Mouse (Mus musculus): Measurements from ENCODE around the gene Fetub. TPM values are rescaled to one million over a fixed set of nuclear protein-coding genes. Genes with fewer than 3 reads are reported as not detected.
A peak's percentile ranks its signal among the peaks of the same experiment; 100 is the strongest.

Fetub gene
- under 1 TPM in 1 of 2 experiments, not detected in 1; 0.45 TPM for total RNA-seq (2021)
- long read RNA-seq, experiment 1, result 0 reads
- long read RNA-seq, experiment 2, partial matches to known transcripts, result 0 of 1 reads
- long read RNA-seq, experiment 2, other reads (novel, unspliced or antisense), result 0 of 1 reads

DNA sequence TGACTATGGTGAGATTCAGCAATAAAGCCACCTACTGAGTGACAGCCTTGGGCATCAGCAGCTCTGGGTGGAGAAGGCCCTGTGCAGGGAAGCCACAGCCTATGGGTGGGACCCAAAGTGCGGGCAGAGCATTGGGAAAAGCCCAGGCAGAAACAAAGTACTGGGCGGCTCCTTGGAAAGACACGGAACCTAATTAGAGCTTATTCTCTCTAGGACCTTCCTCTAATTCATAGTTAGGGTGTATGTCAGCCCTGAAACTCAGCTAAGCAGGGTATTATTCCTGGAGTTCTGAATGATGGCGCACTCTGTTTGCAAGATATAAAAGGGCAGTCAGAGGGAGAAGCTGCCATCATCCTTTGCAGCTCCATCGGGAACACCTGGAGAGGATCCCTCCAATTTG is at the start of gene Fetub:
Fetub (plus strand) TSS at position 301 of the 400 bp plus-strand sequence.
- DNase-seq (ENCODE audit: low spot score), result no peak

DNA sequence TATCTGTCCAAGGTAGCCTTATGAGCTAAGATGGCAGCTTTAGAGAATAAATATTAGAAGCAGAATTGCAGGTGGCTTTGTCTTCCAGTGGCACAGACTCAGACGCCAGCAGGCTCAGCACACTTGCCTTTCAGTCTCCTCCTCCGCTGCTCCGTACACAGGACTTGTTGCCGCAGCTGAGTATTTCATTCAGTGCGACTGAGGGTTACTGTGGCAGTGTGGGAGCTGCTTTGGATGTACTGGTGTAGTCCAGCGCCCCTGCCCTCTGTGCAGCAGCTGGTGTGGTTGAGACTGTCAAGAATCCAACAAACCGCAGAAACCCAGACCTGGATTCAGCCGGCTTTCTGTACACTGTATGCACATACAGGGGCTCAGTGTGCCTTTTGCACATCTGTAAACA is 45.7 kb upstream of the Fetub start:
- no peak for DNase-seq (ENCODE audit: low spot score)

DNA sequence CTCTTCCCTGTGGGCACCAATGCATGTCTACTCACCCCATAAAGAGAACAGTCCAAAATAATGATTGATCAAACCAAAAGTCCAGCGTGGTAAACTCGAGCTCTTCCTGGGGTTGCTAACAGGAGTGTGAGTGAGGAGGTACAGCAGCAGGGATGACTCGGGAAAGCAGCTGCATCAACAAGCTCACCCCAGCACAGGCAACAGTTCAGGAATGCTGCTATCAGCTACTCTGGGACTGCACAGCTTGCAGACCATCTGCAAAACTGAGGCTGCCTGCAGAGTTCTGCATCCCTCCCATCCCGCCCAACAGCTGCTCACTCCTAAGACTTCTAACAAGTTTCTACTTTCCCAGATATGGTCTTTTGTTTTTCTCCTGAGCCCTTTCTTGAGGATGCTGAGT is 44.8 kb upstream of the Fetub start:
- no peak for DNase-seq (ENCODE audit: low spot score)

DNA sequence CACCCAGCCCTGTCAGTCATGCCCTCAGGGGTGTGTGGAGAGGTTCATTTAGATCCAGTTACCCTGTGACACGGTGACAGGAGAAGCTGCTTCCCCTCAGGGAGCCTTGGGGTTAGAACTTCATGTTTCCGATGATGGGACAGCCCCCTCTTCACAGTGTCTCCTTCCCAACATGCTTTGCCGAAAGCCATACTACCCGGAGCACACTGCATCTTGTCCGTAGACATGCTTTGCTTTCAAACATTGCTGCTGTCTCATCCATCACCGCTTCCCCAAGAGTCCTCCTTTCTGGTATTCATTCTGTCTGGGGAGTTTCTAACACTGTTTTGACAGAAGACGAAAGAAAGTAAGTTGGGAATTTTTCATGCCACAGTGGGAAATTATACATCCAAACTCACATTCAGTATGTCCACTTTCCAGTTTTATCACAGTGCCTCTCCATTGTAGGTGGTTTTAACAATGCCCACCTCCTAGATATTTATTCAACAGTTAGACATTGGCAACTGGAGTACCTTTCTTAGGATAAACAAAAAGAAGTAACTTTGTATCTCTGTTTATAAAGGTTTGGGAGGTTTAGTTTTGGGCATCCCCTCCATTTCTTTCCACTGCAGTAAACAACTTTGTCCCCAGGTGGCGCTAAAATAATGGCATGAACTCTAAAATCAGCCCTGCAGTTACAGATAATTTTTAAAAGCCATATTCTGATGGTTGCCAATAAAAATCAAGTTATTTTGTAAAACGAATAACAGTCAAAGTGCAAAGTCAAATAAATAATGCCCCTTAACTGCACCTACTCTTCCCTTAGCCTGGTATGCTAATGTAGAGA is 41.7 kb upstream of the Fetub start:
- peak; percentile 6 for DNase-seq (ENCODE audit: low spot score)

DNA sequence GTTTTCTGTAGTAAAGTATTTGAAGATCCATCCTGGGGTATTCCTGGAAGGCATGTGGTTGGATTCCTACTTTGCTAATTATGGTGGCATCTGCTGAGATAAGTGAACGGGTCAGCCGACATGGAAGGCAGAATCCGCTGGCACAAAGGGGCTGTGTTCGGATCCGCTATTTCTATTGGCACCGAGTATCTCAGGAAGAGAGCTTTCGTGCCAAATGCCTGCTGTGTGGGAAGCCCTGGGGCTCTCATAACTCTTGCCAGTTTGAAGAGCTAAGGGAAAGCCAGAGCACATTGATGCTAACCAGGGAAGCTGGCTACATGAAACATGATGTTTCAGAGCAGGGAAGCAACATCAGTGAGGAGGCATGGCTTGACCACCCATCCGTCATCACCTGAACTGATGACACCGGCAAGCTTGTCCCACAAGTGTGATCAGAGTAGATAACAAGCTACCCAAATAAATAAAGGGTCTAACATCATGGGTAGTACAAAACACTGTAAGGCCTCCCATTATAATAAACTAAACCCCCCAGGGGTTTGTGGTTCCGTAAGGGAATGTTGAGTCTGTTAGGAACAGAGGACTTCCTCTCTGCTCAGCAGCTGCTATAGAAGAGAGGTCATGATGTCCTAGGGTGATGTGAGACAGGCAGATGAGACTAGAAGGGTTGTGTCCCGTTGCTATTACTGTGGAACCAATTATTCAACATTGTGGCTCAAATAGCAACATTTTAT is 40.3 kb upstream of the Fetub start:
- DNase-seq (ENCODE audit: low spot score), result no peak

DNA sequence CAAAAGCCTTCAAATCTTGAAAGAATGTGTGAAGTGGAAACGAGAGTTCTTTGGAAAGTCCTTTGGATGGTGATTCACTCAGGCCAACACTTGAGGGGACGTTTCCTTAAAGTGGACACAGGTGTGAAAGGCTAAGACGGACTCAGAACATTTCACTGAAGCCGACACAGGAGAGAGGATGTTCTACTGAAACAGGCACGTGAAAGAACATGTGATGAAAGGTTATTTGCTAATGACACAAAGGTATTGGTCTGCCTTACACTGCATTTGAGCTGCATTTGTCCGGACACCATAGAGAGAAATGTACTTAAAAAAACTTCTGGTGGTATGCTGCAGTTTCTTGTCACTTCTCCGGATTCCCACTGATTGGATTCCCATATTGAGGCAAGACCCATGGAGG is 39.4 kb upstream of the Fetub start:
- DNase-seq (ENCODE audit: low spot score), result no peak

DNA sequence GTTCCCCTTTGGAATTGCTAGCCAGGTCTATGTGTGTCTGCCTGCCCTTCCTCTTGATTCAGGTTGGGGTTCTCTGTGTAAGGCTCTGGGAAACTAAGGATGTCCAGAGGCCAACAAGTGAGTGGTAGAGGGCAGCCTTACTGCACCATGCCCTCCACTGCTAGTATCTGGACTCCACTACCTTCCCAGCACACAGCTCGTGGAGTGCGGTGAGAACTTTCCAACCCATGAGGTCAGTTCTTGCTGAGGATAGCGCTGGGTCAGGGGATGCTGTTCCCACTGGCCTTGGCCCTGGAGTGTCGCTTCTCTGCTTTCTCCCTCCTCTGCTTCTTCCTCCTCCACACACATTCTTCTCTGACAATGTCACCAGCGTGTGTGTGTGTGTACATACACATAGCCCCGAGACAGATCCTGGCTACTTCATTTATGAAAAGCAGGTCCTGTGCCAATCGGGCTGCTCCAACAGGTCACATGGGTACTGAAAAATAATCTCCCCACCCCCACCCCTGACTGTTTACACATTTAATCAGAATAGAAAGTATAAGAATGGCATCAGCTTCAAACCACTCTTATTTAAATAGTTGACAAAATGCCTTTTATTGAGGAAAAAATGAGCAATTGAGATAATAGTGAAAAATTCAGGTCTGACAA is 38.1 kb upstream of the Fetub start:
- no peak for DNase-seq (ENCODE audit: low spot score)

DNA sequence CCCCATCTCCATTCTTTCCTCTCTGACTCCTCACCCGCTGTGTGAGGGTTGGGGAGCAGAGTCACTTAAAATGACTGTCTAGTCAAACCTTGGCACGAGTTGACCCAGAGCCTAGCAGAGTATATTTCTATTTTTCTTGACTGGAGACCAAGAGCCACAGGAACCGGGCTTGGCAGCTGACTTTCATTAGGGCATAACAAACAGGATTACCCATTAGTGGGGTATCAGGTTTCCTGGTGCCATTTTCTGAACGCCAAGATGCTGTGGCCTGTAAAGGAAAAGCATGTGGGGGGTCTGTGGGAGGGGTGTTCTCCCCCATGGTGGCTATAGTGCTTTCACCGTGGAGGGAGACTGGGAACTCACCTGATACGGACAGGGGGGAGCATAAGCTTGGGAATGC is 37.2 kb upstream of the Fetub start:
- DNase-seq (ENCODE audit: low spot score), result no peak

DNA sequence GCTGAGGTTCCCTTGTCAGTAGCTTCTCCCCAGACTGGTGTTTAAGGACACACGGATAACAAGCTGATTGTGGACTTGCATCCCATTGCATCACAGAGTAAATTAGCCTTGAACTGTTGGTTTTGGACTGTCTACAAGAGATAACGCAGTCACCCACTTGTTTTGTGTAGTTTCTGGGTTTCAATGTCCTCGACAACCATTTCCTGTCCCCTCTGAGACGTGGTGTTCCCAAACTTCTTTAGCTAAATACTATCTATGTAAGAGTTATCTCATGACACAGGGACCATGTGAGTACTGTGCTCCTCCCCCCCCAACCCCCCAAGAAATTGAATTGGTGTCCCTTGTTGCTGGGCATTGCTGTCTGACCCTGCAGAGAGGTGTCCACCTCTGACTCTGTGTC is 36.6 kb upstream of the Fetub start:
- no peak for DNase-seq (ENCODE audit: low spot score)

DNA sequence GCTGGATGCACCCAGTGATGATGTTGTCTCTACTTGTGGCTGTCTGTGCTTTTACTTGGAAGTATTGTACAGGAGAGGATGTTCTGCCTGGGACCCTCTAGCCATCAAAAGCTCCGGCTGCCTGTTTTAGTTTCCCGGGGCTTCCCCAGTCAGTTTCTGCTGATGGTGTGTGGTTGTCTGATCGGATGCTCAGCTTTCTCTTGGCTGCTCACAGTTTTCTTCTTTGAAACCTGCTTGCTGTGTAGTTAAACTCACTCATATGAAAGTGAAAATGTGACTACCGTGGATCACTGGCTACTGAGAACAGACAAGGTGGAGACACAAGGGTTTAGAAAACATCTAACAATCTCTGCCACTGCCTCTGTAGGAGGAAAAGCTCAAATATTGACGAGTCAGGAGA is 34.7 kb upstream of the Fetub start:
- DNase-seq (ENCODE audit: low spot score), result no peak

DNA sequence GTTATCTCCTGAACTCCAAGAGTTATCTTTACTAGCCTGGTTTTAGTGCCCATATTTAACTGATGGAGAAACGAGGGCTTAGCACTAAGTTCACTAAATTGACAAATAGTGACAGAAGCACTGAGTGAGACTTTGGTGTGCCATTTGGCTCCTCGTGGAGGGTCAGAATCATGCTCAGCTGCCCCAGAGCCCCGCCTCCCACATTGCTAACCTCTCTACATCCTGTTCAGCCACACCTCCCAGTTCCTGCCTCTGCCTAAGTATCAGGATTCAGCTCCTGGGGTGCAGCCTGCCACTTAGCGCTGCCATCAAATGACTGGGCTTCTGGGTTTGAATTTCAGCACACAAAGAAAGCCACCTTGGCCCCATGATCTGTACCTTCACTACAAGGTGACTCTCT is 32.8 kb upstream of the Fetub start:
- no peak for DNase-seq (ENCODE audit: low spot score)

DNA sequence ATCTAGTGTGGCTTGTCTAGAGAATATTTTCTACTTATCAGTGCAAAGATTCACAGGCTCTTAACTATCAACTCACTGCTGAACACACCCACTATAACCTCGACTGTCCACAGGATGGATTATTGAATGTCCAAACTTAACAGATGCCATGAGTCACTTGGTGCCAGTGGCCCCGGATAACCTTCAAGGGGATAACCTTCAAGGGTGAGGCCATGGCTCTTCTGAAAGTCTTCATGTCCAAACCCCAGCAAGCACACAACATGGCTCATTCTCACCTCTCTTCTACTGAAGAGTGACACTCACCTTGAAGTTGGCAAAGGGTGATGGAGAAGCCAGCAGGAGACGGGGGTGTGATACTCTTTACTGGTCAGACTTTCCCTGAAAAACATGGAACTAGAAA is 31.4 kb upstream of the Fetub start:
- DNase-seq (ENCODE audit: low spot score), result no peak

DNA sequence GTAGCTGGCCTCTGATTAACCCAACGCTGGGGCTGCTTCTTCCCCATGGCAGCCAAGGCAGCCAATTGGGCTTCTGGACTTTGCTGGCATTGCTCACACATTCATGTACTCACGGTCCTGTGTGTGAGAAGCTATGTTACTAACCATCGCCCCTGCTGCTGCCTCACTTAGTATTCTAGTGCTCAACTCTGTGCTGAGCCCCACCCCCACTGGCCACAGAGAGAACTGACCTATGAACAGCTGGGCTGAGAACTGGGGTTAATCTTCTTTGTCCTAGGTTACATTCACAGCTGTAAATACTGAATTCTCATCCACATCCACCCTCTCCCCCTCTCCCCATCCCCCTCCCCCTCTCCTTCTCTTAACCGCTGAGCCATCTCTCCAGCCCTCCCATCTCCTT is 29.3 kb upstream of the Fetub start:
- no peak for DNase-seq (ENCODE audit: low spot score)

DNA sequence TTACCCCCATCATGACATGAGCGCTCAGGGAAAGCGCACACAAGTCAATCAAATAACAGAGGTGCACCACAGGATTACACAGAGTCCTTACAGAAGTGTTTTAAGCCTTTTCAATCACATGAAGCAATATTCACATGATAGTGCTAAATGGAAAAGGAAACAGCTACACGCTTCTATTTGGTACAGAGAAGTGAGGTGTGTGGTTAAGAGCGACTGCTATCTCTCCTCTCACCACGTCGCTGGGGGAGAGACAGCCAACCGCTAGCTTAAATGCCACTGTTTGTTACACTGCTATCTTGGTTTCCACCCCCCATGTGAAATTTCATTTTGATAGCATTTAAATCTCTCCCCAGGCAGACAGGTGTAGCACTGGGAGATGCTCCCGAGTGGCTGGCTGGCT is 28.4 kb upstream of the Fetub start:
- DNase-seq (ENCODE audit: low spot score), result no peak

DNA sequence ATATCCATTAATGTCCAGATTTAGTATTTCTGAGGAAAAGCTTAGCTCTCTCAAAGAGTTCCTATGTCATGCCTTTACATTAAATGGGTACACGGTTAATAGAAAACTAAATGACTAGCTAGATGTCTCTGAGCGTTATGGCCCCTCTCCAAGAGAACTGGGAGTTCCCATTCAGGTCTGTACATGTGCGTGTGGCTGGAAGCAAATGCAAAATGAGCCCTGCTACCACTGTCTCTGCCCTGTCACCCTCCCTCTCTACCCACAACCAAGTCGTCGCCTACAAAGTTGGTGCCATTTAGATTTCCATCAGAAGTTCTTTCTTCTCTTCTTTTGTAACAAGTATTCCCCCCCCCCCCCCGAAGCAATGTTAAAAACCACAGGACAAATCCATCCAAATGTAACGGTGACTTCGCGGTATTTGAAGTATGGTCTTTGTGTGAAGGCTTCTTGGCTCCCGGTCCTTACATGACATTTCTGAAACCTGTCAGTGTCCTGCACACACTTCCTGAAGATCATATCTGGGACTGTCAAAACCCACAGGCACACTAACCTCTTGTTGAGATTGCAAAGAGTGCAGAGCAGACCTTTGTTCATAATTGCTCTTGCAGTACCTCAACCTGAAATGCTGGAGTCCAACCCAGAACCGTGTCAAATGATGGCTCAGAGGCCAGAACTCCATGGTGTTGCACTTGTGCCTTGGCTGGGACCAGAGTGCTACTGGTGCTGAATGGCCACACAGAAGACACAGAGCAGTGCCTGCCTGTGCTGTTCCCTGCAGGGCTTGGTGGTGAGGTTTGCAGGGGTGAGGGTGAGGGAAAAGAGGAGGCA is 27.2 kb upstream of the Fetub start, which contains the start of gene Ahsg:
Ahsg (plus strand) TSS at position 595 of the 828 bp plus-strand sequence.
- no peak for DNase-seq (ENCODE audit: low spot score)

DNA sequence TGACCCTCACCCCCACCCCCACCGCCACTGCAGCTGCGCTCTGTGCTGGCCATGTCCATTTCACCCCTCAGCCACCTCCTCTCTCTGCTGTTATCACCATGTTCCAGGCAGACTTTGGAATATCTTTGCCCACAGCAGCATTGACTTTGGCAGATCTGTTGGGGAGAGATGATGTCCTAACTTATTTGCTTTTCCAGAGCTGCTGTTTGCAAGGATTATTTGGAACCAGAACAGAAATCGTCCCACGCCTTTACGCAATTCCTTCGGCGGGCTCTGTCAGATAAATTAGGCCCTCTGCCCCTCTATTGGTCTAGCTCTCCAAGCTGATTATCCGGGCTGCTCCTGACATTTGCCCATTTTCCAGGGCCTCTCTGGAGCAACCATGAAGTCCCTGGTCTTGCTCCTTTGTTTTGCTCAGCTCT is 26.4 kb upstream of the Fetub start:
- DNase-seq (ENCODE audit: low spot score), result no peak

DNA sequence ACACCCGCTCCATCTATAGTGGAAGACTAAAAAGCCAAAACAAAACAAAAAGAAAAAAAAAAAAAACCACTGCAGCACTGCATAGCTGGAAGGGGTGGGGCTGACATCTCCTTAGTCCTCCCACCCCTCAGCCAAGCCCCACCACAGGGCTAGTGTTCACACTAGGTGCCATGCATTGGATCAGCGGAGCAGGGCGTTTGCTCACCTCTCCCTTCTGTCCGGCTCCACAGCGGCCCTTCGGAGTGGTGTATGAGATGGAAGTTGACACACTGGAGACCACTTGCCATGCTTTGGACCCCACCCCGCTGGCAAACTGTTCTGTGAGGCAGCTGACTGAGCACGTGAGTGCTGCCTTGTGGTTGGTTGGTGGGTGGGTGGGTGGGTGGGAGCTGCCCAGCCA is 24.0 kb upstream of the Fetub start:
- DNase-seq (ENCODE audit: low spot score), result no peak

DNA sequence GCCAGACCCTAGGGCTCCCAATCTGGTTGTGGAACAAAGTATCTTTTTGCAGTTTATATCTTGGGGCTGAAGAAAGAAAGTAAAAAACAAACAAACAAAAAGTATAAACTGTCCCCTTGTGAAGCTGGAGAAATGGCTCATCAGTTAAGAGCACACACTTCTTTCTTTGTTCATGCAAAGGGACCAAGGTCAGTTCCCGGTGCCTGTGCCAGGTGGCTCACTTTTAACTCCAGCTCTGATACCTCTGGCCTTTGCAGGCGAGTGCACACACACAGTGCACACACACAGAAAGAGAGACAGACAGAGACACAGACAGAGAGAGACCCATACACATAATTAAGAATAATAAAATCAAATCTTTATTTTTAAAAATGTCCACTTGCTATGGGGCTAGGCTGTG is 21.5 kb upstream of the Fetub start:
- DNase-seq (ENCODE audit: low spot score), result no peak

DNA sequence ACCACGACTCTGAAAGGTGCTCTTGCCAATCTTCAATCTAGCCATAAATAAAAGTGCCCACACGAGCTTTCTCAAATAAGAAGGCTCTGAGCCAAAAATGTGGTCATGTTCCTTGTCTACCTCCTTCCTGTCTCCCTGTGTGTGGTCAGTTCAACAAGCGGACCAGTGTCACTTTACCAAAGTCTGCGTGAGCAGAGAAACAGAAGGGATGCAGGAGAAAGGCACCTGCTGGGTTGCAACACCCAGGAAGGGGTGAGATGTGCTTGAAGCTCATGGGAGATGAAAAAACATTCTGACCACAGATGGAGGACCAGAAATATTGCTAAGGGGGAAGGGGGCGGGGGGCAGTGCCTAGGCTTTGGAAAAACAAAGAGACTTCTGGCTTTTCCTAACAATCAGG is 18.8 kb upstream of the Fetub start:
- no peak for DNase-seq (ENCODE audit: low spot score)

DNA sequence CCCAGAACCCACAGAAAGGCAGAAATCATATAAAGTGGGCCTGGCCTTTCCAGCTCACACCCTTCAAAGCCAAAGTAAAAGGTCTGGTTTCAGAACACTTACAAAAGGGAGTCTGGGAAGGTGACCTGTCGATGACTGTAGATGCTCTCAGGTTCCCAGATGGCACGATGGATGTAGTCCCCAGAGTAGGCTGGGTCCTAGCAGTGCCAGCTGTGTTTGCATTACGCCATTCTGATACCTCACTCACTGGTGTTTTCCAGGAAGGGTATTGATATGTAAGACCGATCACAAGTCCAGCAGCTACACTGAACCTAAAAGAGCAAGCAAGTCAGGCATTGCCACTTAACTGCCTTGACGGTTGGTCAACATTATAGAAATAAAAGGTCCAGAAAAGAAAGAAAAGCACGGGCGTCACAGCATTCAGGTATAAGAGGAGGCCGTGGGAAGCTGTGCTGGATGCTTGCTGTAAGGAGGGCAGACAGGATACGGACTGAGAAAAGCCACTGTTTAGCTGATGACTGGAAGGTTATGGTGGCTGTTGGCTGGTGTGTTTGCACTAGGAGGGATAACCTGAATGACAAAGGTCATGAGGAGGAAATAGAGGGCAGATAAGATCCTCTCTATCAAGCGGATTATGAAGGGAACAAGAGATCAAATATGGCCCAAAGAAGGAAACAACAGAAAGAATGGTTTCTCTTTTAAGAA is 18.1 kb upstream of the Fetub start:
- DNase-seq (ENCODE audit: low spot score), result no peak

DNA sequence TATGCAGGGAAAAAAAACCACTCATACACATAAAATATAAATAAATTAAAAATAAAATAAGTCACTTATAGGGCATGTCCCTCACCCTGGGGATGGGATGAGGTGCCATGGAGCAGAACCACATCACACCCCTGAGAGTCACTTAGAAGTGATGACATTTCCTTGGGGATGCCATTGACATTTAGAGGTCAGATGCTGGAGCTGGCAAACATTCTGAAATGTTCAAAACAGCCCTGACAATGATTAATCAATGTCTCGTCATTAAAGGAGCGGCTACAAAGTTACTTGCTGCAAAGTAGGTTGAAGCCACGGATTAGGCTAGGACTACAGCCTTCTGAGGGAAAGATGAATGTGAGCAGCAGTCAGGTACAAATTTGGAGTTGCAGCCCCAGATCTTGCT is 16.8 kb upstream of the Fetub start:
- DNase-seq (ENCODE audit: low spot score), result no peak

All from gastrocnemius, adult 18-20 months (tissue).